ENCODE assay signal across 11 mouse cellular contexts in genomic region chrX:98953941-98954340, GRCm38 (mm10). TPM values are rescaled to one million over a fixed set of nuclear protein-coding genes. Genes with fewer than 3 reads are reported as not detected.
A peak's percentile ranks its signal among the peaks of the same experiment; 100 is the strongest.
DNase-seq lines count a peak whose midpoint lies in the region; ATAC-seq lines count a peak whose summit lies in the region.
"Had no signal": no experiment of that assay in that cellular context is flagged by ENCODE, and none has a peak within 500 bp of the region (broad histone marks: within the 10 kb centered on the region; RNA-seq: fewer than 3 reads in every experiment).

No protein-coding gene starts in this region.

- no peak overlapping the region for H3K9ac ChIP-seq in forebrain, embryonic 11.5 days (ENCODE audit: low read length)
- no peak overlapping the region for H3K9ac ChIP-seq in forebrain, embryonic 12.5 days
- H3K9ac ChIP-seq in midbrain, embryonic 11.5 days (ENCODE audit: low read length) = no peak overlapping the region
- H3K9ac ChIP-seq in midbrain, embryonic 13.5 days (replicated peaks) = no peak overlapping the region
- no peak overlapping the region for H3K9ac ChIP-seq in hindbrain, embryonic 16.5 days (ENCODE audit: low read depth, low read length)
- H3K9ac ChIP-seq: embryonic facial prominence, embryonic 13.5 days; liver, embryonic 13.5 days; stomach, embryonic 15.5 days had no signal

- H3K36me3 ChIP-seq in forebrain, embryonic 11.5 days (ENCODE audit: control insufficient read depth, insufficient read depth, low read length) = no peaks in the 10 kb centered on the region
- no peaks in the 10 kb centered on the region for H3K36me3 ChIP-seq in forebrain, embryonic 12.5 days (replicated peaks)
- no peaks in the 10 kb centered on the region for H3K36me3 ChIP-seq in midbrain, embryonic 11.5 days (ENCODE audit: control insufficient read depth, insufficient read depth, low read length)
- H3K36me3 ChIP-seq in midbrain, embryonic 13.5 days = no peaks in the 10 kb centered on the region
- no peaks in the 10 kb centered on the region for H3K36me3 ChIP-seq in hindbrain, embryonic 16.5 days (ENCODE audit: control insufficient read depth, insufficient read depth, low read length)
- H3K36me3 ChIP-seq: embryonic facial prominence, embryonic 13.5 days; liver, embryonic 13.5 days; stomach, embryonic 15.5 days had no signal

- H3K4me2 ChIP-seq in forebrain, embryonic 11.5 days (ENCODE audit: low read depth, low read length, severe bottlenecking) = no peak overlapping the region
- H3K4me2 ChIP-seq in forebrain, embryonic 12.5 days = no peak overlapping the region
- no peak overlapping the region for H3K4me2 ChIP-seq in midbrain, embryonic 11.5 days
- no peak overlapping the region for H3K4me2 ChIP-seq in midbrain, embryonic 13.5 days (replicated peaks)
- no peak overlapping the region for H3K4me2 ChIP-seq in hindbrain, embryonic 16.5 days (ENCODE audit: low read length)
- H3K4me2 ChIP-seq: embryonic facial prominence, embryonic 13.5 days; liver, embryonic 13.5 days; stomach, embryonic 15.5 days had no signal

- no peaks in the 10 kb centered on the region for H3K9me3 ChIP-seq in forebrain, embryonic 11.5 days (ENCODE audit: control insufficient read depth, low read length)
- H3K9me3 ChIP-seq in forebrain, embryonic 12.5 days = no peaks in the 10 kb centered on the region
- H3K9me3 ChIP-seq in midbrain, embryonic 11.5 days (ENCODE audit: control insufficient read depth, low read length) = no peaks in the 10 kb centered on the region
- H3K9me3 ChIP-seq in midbrain, embryonic 13.5 days = no peaks in the 10 kb centered on the region
- H3K9me3 ChIP-seq in hindbrain, embryonic 16.5 days (ENCODE audit: control insufficient read depth, low read length) = no peaks in the 10 kb centered on the region
- H3K9me3 ChIP-seq: embryonic facial prominence, embryonic 13.5 days; liver, embryonic 13.5 days; stomach, embryonic 15.5 days had no signal

- H3K27ac ChIP-seq in forebrain, embryonic 11.5 days (ENCODE audit: low read depth, low read length) = no peak overlapping the region
- no peak overlapping the region for H3K27ac ChIP-seq in forebrain, embryonic 12.5 days
- no peak overlapping the region for H3K27ac ChIP-seq in midbrain, embryonic 11.5 days (ENCODE audit: low read depth, low read length)
- H3K27ac ChIP-seq in midbrain, embryonic 13.5 days = no peak overlapping the region
- no peak overlapping the region for H3K27ac ChIP-seq in hindbrain, embryonic 16.5 days (ENCODE audit: low read depth, low read length)
- H3K27ac ChIP-seq: embryonic facial prominence, embryonic 13.5 days; liver, embryonic 13.5 days; stomach, embryonic 15.5 days had no signal

- no peak; the same call in 1 of the 2 replicates for ATAC-seq in forebrain, embryonic 11.5 days (replicated peaks; ENCODE audit: low FRiP score)
- ATAC-seq in forebrain, embryonic 12.5 days (ENCODE audit: low FRiP score) = no peak
- peak; percentile 63; the same call in 1 of the 2 replicates for ATAC-seq in midbrain, embryonic 11.5 days (ENCODE audit: low FRiP score)
- ATAC-seq in midbrain, embryonic 13.5 days = no peak
- no peak for ATAC-seq in hindbrain, embryonic 16.5 days

- H3K4me3 ChIP-seq in forebrain, embryonic 11.5 days (ENCODE audit: low read depth, low read length) = no peak overlapping the region
- no peak overlapping the region for H3K4me3 ChIP-seq in forebrain, embryonic 12.5 days (replicated peaks)
- no peak overlapping the region for H3K4me3 ChIP-seq in midbrain, embryonic 11.5 days (ENCODE audit: low read depth, low read length)
- no peak overlapping the region for H3K4me3 ChIP-seq in midbrain, embryonic 13.5 days (replicated peaks)
- H3K4me3 ChIP-seq in hindbrain, embryonic 16.5 days (ENCODE audit: low read length) = no peak overlapping the region
- H3K4me3 ChIP-seq: embryonic facial prominence, embryonic 13.5 days; liver, embryonic 13.5 days; stomach, embryonic 15.5 days had no signal

- H3K27me3 ChIP-seq in forebrain, embryonic 11.5 days (ENCODE audit: control insufficient read depth, insufficient read depth, low read length) = no peaks in the 10 kb centered on the region; the same call in 1 of the 2 replicates
- no peaks in the 10 kb centered on the region for H3K27me3 ChIP-seq in forebrain, embryonic 12.5 days
- H3K27me3 ChIP-seq in midbrain, embryonic 11.5 days (ENCODE audit: control insufficient read depth, insufficient read depth, low read length) = no peaks in the 10 kb centered on the region
- H3K27me3 ChIP-seq in midbrain, embryonic 13.5 days = no peaks in the 10 kb centered on the region
- no peaks in the 10 kb centered on the region; the same call in 1 of the 2 replicates for H3K27me3 ChIP-seq in hindbrain, embryonic 16.5 days (replicated peaks; ENCODE audit: control insufficient read depth, insufficient read depth, low read length)
- H3K27me3 ChIP-seq: liver, embryonic 13.5 days; stomach, embryonic 15.5 days had no signal

- peak; percentile 71 for DNase-seq in forebrain, embryonic 11.5 days (ENCODE audit: low spot score)
- DNase-seq in midbrain, embryonic 11.5 days (ENCODE audit: low spot score, missing footprints) = no peak
- DNase-seq in cerebellum, postnatal 14 days = peak; percentile 20 to 39
- peak; percentile 15 for DNase-seq in lung, postnatal 10 days
- no peak for DNase-seq in frontal cortex, postnatal 14 days (ENCODE audit: low spot score in 2 of 2)
- DNase-seq: liver, embryonic 13.5 days had no signal

- no peaks in the 10 kb centered on the region for H3K4me1 ChIP-seq in forebrain, embryonic 11.5 days (replicated peaks; ENCODE audit: control insufficient read depth, insufficient read depth, low read length)
- H3K4me1 ChIP-seq in forebrain, embryonic 12.5 days = no peaks in the 10 kb centered on the region
- no peaks in the 10 kb centered on the region for H3K4me1 ChIP-seq in midbrain, embryonic 11.5 days (ENCODE audit: control insufficient read depth, insufficient read depth, low read length)
- H3K4me1 ChIP-seq in midbrain, embryonic 13.5 days (replicated peaks) = no peaks in the 10 kb centered on the region
- no peaks in the 10 kb centered on the region for H3K4me1 ChIP-seq in hindbrain, embryonic 16.5 days (ENCODE audit: control insufficient read depth, insufficient read depth, low read depth, low read length)
- H3K4me1 ChIP-seq: embryonic facial prominence, embryonic 13.5 days; liver, embryonic 13.5 days; stomach, embryonic 15.5 days had no signal

- WGBS in forebrain, embryonic 11.5 days = 16% methylated on average over 6 of the region's 6 CpGs
- 23% methylated on average over 5 of the region's 6 CpGs for WGBS in forebrain, embryonic 12.5 days
- 25% methylated on average over 6 of the region's 6 CpGs for WGBS in midbrain, embryonic 11.5 days
- 23% methylated on average over 6 of the region's 6 CpGs for WGBS in midbrain, embryonic 13.5 days
- 23% methylated on average over 6 of the region's 6 CpGs for WGBS in hindbrain, embryonic 16.5 days

RNA-seq across cellular contexts. Expression of gene Yipf6, which starts 17.8 kb away (rescaled TPM):
- polyA plus RNA-seq in forebrain, embryonic 11.5 days (2014; fragmentation: Nextera tagmentation; extraction: Ambion mirVana) = 23.1 and 24.2 TPM in 2 replicates
- polyA plus RNA-seq in forebrain, embryonic 12.5 days (2016; fragmentation: Nextera tagmentation; extraction: Ambion mirVana) = 21.9 and 23.9 TPM in 2 replicates
- polyA plus RNA-seq in midbrain, embryonic 11.5 days (2014; fragmentation: Nextera tagmentation; extraction: Ambion mirVana) = 19.9 and 20.7 TPM in 2 replicates
- polyA plus RNA-seq in midbrain, embryonic 13.5 days (2015; fragmentation: Nextera tagmentation; extraction: Ambion mirVana) = 19.2 and 21.9 TPM in 2 replicates
- polyA plus RNA-seq in hindbrain, embryonic 16.5 days (2015; fragmentation: Nextera tagmentation; extraction: Ambion mirVana) = 16.7 and 18.8 TPM in 2 replicates

RNA-seq across cellular contexts. Expression of gene Stard8, which starts 49.1 kb away (rescaled TPM):
- 8.9 and 9.4 TPM in 2 replicates for polyA plus RNA-seq in forebrain, embryonic 11.5 days (2014; fragmentation: Nextera tagmentation; extraction: Ambion mirVana)
- polyA plus RNA-seq in forebrain, embryonic 12.5 days (2016; fragmentation: Nextera tagmentation; extraction: Ambion mirVana) = 6.2 and 6.9 TPM in 2 replicates
- 7.2 and 8.2 TPM in 2 replicates for polyA plus RNA-seq in midbrain, embryonic 11.5 days (2014; fragmentation: Nextera tagmentation; extraction: Ambion mirVana)
- polyA plus RNA-seq in midbrain, embryonic 13.5 days (2015; fragmentation: Nextera tagmentation; extraction: Ambion mirVana) = 4.4 and 5.1 TPM in 2 replicates
- 4.1 and 6.6 TPM in 2 replicates for polyA plus RNA-seq in hindbrain, embryonic 16.5 days (2015; fragmentation: Nextera tagmentation; extraction: Ambion mirVana)

Comparison
In these comparisons a context has a peak if more than half of its experiments do, and no peak if none do; other contexts are left out.
1. DNase-seq: peak in forebrain, embryonic 11.5 days (single experiment), cerebellum, postnatal 14 days (2 of 2) and lung, postnatal 10 days (single experiment); none in midbrain, embryonic 11.5 days (single experiment) and frontal cortex, postnatal 14 days (0 of 2).